Mouse (Mus musculus) lung, adult 2 months (tissue): ENCODE measurements around the gene Dtx3l. TPM values are rescaled to one million over a fixed set of nuclear protein-coding genes. Genes with fewer than 3 reads are reported as not detected.
"Not testable (repeated sequence)": the region's sequence is repeated elsewhere in the genome, so short reads cannot be mapped to it uniquely, and the experiment has no call there.

Experiments
- DNase-seq: peaks from one replicate; pipeline ENCODE4 v3.0.0; 2022
- H3K4me1 ChIP-seq: fragments of 200-500 bp; 2 replicates; pipeline ENCODE4 v1.6.1; 2011; ENCODE audit warnings: low read length; ENCODE audit not compliant: control insufficient read depth, insufficient read depth
- H3K4me3 ChIP-seq: fragments of 200-500 bp; replicated peaks from 2 replicates; pipeline ENCODE3; 2011; ENCODE audit warnings: low read depth, mild to moderate bottlenecking, control low read depth, low read length; ENCODE audit errors: extremely low read depth
- CTCF ChIP-seq: fragments of 200-500 bp; IDR thresholded peaks from 2 replicates; pipeline ENCODE4 v1.5.1; 2011; ENCODE audit warnings: mild to moderate bottlenecking, low read length, control low read depth; ENCODE audit not compliant: insufficient read depth
- POLR2A ChIP-seq: fragments of 200-500 bp; IDR thresholded peaks from 2 replicates; pipeline ENCODE4 v1.6.1; 2011; ENCODE audit warnings: low read depth, mild to moderate bottlenecking, control low read depth, low read length, borderline replicate concordance; ENCODE audit errors: extremely low read depth
- WGBS: fragments of 180-500 bp; shearing (Covaris S2); methylation state at CpG from one replicate; pipeline ENCODE4 v1.1.7; 2018; 5-methylcytosine and 5-hydroxymethylcytosine counted together
- polyA plus RNA-seq: library from polyadenylated mRNA; depleted of rRNA; stranded (reverse); fragments of >200 nt; gene quantifications from 2 replicates; pipeline ENCODE4 v1.2.3, GENCODE M21; 2012

Dtx3l gene
- polyA plus RNA-seq, 1 experiment: 7.8 TPM

DNA sequence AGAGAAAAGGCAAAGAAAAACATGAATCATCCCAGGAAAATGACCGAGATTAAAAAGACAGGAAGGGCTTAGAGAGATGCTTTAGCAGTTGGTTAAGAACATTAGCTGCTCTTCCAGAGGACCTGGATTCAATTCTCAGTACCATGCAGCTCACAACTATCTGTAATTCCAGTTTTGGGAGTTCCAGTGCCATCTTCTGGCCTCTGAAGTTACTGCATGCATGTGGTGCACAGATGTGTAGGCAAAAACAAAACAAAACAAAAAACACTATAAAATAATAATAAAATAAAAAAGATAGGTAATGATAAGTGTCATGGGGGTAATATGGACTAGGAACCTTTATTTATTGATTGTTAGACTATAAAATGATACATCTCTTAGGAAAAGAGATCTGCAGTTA, 25.4 kb downstream of the Dtx3l start:
- Histone ChIP-seq H3K4me3 (no peak overlapping the region), H3K4me1 (peaks cover 1% of the 10 kb centered on the region)
- WGBS: 94% methylated on average over 1 of the region's 1 CpGs
- DNase-seq: no peak
- TF ChIP-seq CTCF (peak; percentile 38; the same call in 1 of the 2 replicates), POLR2A (no peak)

DNA sequence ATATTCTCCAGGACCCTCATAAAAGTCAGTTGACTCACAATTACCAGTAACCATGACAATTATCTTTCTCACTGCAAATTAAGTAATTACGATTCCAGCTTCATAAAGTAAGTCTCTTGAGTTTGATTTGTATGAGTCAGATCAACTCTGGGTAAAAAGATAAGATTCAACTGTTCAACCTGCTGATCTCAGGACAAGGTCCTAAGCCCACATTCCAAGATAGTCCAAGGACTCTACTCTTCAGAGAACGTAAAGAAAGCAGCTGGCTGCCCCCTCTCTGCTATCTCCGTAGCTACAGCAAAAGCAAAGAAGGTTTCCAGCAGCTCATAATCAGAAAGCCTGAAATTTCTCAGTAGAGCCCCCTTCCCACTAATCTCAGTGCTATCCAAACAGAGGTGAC, 27.5 kb downstream of the Dtx3l start:
- no peak for DNase-seq
- 60% methylated on average over 3 of the region's 3 CpGs for WGBS
- H3K4me1 ChIP-seq: no peaks in the 10 kb centered on the region
- TF ChIP-seq POLR2A (no peak), CTCF (no peak)
- no peak overlapping the region for H3K4me3 ChIP-seq

DNA sequence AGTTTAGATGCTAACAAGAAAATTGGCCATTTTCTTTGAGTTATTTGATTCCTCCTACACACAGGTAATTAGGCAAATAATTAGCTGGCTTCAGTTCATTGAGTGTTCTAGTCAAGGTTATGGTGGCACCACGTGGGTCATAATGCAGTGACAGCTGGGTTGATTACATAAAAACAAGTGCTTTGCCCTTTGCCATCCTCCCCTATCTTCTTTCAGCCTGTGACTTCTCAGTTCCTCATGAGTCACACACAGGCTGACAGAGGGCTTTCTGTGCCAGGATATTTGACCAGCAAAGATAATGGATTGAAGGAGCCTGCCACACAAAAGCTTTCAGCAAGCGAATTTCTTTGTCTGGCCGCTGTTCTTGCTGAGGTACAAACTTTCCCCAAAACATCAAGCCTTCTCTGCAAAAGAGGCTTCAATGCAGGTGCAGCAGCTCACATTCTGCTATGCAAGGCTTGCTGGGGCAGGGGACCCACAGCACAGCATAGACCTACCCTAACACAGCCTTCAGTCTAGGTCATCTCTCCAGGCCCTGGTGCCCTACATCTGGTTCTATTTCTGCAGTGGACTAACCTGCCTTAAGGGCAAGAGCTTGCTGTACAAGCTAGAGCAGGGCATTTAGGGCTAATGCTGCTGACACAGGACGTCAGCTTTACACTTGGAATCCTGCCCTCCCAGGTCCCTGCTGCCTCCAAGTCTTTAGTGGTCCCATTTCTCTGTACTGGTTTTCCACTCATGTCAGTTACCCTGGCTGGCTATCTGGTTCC, 31.3 kb downstream of the Dtx3l start:
- WGBS: 57% methylated on average over 4 of the region's 4 CpGs
- H3K4me3 ChIP-seq: no peak overlapping the region
- TF ChIP-seq CTCF (no peak), POLR2A (no peak)
- DNase-seq: no peak
- no peaks in the 10 kb centered on the region for H3K4me1 ChIP-seq

DNA sequence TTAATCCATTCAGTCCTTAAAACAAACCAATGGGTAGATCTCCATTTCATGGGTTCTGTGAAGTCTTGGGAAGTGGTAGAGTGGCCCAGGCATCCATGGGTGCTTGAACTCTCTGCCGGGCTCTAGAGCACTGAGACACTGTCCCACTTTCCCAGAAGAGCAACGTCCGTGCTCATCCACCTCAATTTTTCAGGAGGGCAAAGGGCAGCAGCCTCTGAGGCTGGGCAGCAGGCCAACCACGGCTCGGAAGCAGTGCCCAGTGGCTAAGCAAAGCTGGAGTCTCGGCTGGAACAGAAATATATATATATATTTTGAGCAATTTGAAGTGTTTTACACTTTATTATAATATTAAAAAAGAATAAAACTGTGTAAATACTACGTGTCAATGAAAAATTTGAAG, 32.1 kb downstream of the Dtx3l start:
- TF ChIP-seq POLR2A (no peak), CTCF (no peak)
- DNase-seq: no peak
- 64% methylated on average over 7 of the region's 7 CpGs for WGBS
- Histone ChIP-seq H3K4me1 (no peaks in the 10 kb centered on the region), H3K4me3 (no peak overlapping the region)

DNA sequence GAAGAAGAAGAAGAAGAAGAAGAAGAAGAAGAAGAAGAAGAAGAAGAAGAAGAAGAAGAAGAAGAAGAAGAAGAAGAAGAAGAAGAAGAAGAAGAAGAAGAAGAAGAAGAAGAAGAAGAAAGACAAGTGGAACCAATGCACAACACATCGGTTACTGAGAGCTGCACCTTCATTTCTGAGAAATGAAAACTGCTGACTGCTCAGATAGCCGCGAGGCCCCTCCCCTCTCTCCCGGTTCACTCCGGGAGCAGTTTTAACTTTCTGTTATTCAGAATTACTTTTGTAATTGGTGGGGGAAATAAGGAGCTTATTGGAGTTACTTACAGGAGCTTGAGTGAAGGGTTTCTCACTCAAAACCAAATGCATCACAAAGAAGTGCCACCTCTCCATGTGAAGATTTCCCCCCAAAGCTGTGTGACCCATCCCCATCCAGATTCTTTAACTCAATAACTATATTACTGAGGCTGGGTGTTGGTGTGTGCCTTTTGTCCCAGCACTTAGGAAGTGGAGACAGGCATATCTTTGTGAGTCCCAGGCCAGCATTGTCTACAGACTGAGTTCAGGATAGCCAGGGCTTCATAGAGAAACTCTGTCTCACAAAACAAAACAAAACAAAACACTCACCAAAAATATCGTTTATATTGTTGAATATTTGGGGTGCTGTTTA, 33.0 kb downstream of the Dtx3l start:
- no peak for TF ChIP-seq POLR2A
- Histone ChIP-seq H3K4me1 (no peaks in the 10 kb centered on the region), H3K4me3 (no peak overlapping the region)
- DNase-seq: no peak
- 69% methylated on average over 6 of the region's 6 CpGs for WGBS

DNA sequence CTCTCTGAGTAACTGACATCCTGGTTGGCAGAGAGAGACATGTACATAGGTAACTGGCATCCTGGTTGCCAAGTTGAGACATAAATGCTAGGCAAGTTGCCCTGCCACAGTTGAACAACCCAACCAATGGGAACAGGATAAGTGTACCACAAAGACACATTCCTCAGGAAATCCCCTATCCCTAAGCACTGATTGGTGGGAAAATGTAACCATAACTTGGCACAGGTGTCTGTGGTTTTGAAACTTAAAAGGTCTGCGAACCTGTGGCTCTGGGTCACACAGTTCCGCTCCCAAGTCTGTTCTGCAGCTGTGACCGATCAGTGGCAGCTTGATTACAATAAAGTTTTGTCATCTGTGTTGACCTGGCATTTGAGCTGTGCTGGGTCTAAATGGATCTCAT, 33.6 kb downstream of the Dtx3l start:
- WGBS: 73% methylated on average over 3 of the region's 3 CpGs
- DNase-seq: no peak
- Histone ChIP-seq H3K4me3 (no peak overlapping the region), H3K4me1 (no peaks in the 10 kb centered on the region)
- no peak for TF ChIP-seq CTCF
- no peak for TF ChIP-seq POLR2A

DNA sequence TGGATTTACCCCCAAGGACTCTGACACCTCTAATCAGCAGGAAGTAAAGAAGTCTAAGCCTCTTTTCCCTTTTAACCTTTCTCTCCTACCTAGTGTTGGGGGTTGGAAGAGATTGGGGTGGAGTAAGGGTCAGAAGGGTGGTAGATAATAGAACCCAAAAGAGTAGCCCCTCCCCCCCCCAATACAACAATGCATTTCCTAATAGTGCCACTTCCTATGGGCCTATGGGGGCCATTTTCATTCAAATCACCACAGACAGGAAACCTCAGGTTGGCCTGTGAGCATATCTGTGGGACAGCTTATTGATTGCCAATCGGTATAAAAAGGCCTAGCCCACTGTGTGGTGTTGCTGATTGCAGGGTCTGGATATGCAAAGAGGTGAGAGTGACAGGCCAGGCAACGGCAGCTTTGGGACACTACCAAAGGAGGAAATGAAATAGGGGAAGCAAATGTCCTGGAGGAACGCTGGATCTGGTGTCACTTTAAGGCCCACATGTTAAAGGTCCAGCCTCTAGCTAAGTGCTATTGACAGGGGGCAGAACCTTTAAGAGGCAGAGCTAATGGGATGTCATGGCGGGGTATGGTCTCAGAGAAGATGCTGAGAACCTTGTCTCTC, 34.7 kb downstream of the Dtx3l start:
- WGBS: 69% methylated on average over 4 of the region's 4 CpGs
- Histone ChIP-seq H3K4me3 (no peak overlapping the region), H3K4me1 (no peaks in the 10 kb centered on the region)
- no peak for DNase-seq
- no peak for TF ChIP-seq CTCF
- TF ChIP-seq POLR2A: no peak

DNA sequence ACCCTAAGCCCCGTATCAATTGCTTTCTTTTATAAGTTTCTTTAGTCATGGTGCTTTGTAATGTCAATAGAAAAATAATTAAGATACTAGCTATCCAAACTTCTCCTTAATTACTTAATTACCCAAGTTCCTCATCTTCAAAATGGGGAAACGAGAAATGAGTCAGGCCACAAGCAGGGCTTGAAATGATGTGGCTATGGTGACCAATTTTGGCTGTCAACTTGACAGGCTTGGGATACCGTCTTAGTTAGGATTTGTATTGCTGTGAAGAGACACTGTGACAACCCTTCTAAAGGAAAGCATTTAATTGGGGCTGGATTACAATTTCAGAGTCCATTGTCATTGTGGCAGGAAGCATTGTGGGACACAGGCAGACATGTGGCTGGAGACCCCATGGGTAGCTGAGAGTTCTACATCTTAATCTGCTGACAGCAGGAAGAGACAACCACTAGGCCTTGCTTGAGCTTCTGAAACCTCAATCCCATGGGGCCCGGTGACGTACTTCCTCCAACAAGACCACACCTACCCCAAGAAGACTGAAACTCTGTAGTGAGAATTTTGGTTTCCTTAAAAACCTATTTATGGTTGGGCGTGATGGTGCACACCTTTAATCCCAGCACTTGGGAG, 35.8 kb downstream of the Dtx3l start:
- TF ChIP-seq CTCF (no peak), POLR2A (no peak)
- WGBS: 80% methylated on average over 6 of the region's 6 CpGs
- Histone ChIP-seq H3K4me1 (no peaks in the 10 kb centered on the region), H3K4me3 (no peak overlapping the region)
- no peak for DNase-seq

DNA sequence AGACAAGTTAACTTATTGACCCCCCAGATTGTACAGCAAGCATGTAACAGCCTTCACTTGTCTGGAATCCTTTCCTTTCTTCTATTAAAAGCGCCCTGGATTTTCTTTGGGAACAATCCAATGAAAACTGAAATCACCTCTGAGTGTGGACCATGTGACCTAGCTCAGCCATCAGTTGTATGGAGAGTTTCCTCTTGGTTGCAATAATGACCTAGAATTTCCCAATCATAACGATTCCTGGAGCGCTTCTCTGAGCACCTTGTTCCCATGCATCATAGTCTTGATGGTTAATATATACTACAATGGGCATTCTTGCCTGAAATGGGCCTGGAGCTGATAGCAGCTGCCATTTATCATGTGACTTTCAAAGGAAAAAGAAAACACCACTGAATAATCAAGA, 38.4 kb downstream of the Dtx3l start:
- 62% methylated on average over 3 of the region's 3 CpGs for WGBS
- Histone ChIP-seq H3K4me1 (no peaks in the 10 kb centered on the region), H3K4me3 (no peak overlapping the region)
- TF ChIP-seq POLR2A (no peak), CTCF (no peak)
- no peak for DNase-seq

DNA sequence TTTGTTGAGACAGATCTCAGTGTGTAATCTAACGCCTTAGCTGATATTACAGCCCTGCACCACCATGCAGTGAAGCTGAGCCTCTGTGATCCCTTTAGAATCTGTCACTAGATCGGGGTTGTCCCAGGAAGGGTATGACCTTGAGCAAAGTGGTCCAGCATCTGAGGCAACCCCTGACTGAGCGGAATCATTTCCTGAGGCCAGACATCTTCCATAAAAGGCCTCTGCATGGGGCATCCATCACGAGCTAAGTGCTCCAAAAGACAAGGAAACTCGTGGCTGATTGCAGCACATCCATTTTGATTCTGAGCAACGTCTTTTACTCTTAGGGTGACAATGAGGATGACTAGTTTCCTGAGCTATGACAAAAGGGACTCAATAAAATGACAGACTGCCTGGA, 44.0 kb downstream of the Dtx3l start:
- no peak for TF ChIP-seq POLR2A
- TF ChIP-seq CTCF: no peak
- no peak overlapping the region for H3K4me3 ChIP-seq
- DNase-seq: no peak
- H3K4me1 ChIP-seq: no peaks in the 10 kb centered on the region
- WGBS: 57% methylated on average over 6 of the region's 6 CpGs

DNA sequence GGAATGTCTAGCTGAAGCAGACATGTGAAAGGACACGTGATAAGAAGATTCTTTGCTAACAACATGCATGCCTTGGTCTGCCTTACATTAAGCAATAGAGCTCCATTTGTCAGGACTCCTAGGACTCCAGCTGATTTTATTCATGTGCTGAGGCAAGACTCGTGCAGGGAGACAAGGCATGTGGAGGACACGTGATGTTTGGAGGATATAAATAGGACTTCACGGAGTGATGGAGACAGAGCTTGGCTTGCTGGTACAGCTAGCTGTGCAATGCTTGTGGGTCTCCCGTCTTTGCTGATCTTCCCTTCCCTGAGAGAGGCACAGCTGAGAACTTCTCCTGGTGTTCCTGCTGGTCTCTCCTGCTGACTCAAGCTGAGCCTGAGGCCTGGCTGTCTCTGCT, 47.3 kb downstream of the Dtx3l start:
- H3K4me1 ChIP-seq, H3K4me3 ChIP-seq, DNase-seq: not testable (repeated sequence)
- WGBS: 74% methylated on average over 5 of the region's 5 CpGs
